Mouse (Mus musculus) forebrain, embryonic 16.5 days (tissue): ENCODE measurements at regions not wholly inside any gene's neighbourhood (a gene's known extent, or its start where the extent isn't known, plus 50 kb on each side); places are given as distances from the start of the nearest gene placed in this dataset.

ENCODE experiments used
- ATAC-seq: fragments of 200-750 bp; cut with Nextera tagmentation; 2 replicates; pipeline ENCODE4 v1.8.0; 2017; ENCODE audit warnings: mild to moderate bottlenecking, moderate library complexity
- H3K27ac ChIP-seq: fragments of 300-500 bp; sonication (generic); 2 replicates; pipeline ENCODE4 v1.5.1; 2014; ENCODE audit warnings: low read length, control low read depth
- H3K27me3 ChIP-seq: fragments of 300-500 bp; sonication (generic); replicated peaks from 2 replicates; pipeline ENCODE4 v1.6.1; 2014; ENCODE audit warnings: low read length; ENCODE audit not compliant: control insufficient read depth, insufficient read depth
- H3K36me3 ChIP-seq: fragments of 300-500 bp; sonication (generic); 2 replicates; pipeline ENCODE4 v1.6.1; 2014; ENCODE audit not compliant: control insufficient read depth, insufficient read depth
- H3K4me1 ChIP-seq: fragments of 300-500 bp; sonication (generic); replicated peaks from 2 replicates; pipeline ENCODE4 v1.6.1; 2014; ENCODE audit warnings: low read length; ENCODE audit not compliant: control insufficient read depth, insufficient read depth
- H3K4me2 ChIP-seq: fragments of 300-500 bp; sonication (generic); 2 replicates; pipeline ENCODE4 v1.6.1; 2014; ENCODE audit warnings: mild to moderate bottlenecking, low read length, control low read depth
- H3K4me3 ChIP-seq: fragments of 300-500 bp; sonication (generic); replicated peaks from 2 replicates; pipeline ENCODE4 v1.5.1; 2014; ENCODE audit warnings: mild to moderate bottlenecking, low read length, control low read depth
- H3K9ac ChIP-seq: fragments of 300-500 bp; sonication (generic); replicated peaks from 2 replicates; pipeline ENCODE4 v1.6.1; 2014; ENCODE audit warnings: low read depth, low read length, control low read depth
- H3K9me3 ChIP-seq: fragments of 300-500 bp; sonication (generic); 2 replicates; pipeline ENCODE4 v1.6.1; 2016; ENCODE audit warnings: low read length; ENCODE audit not compliant: control insufficient read depth

DNA sequence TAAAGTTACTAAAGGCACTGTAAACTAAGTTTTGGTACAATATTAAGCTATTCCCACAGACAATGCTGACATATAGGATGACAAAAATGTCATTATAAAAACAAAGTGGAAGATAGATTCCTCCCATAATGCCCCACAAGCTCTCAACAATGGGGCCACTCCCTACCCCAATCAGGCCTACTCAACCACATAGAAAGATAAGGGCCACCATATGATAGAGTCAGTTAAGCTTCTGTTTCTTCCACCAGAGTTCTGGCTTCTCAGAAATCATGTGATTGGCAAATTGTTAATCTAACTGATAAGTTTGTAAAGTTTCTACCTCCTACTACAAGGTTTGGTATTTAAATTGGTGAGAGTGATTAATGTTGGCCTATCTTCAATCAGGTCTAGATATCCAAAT lies 1534.6 kb downstream of the Epha7 start:
- H3K9ac ChIP-seq = no peak overlapping the region
- no peaks in the 10 kb centered on the region for H3K9me3 ChIP-seq
- H3K27me3 ChIP-seq = no peaks in the 10 kb centered on the region
- no peaks in the 10 kb centered on the region for H3K4me1 ChIP-seq
- no peak overlapping the region for H3K4me2 ChIP-seq
- no peak for ATAC-seq
- no peak overlapping the region for H3K27ac ChIP-seq
- H3K4me3 ChIP-seq = no peak overlapping the region
- H3K36me3 ChIP-seq = no peaks in the 10 kb centered on the region
